Mouse (Mus musculus) gastrocnemius, postnatal 36 days (tissue): ENCODE results near the gene Tbcc. TPM values are rescaled to one million over a fixed set of nuclear protein-coding genes. Genes with fewer than 3 reads are reported as not detected.

Source experiments
- total RNA-seq, 2 experiments: library from RNA; stranded (reverse); gene quantifications; 2 replicates each; pipeline ENCODE4 v1.2.3; 2021

The Tbcc gene
- total RNA-seq, 2 experiments from 2014 or later: 7.4 to 8.5 TPM

Other genes starting within 250 kb of the Tbcc start
- gene Klc4, start 244.7 kb upstream of the Tbcc start, total RNA-seq: 10 to 100 TPM; 11.7 to 11.8 TPM
- 100 to 1,000 TPM in 1 of 2 experiments, 10 to 100 TPM in 1; 99.4 to 102 TPM for gene Mrpl2, start 244.5 kb upstream of the Tbcc start, total RNA-seq
- gene Cul7, start 240.3 kb upstream of the Tbcc start, total RNA-seq: 1 to 10 TPM; 5.8 to 5.9 TPM
- 1 to 10 TPM; 7.5 to 9.9 TPM for gene Rrp36, start 216.3 kb upstream of the Tbcc start, total RNA-seq
- 10 to 100 TPM; 29.8 to 39.0 TPM for gene Mea1, start 211.9 kb upstream of the Tbcc start, total RNA-seq
- 100 to 1,000 TPM; 110 to 123 TPM for gene Klhdc3, start 209.8 kb upstream of the Tbcc start, total RNA-seq
- 10 to 100 TPM; 23.4 to 26.7 TPM for gene Ppp2r5d, start 185.6 kb upstream of the Tbcc start, total RNA-seq
- gene Pex6, start 179.2 kb upstream of the Tbcc start, total RNA-seq: 10 to 100 TPM; 12.7 to 15.2 TPM
- gene Gnmt, start 161.5 kb upstream of the Tbcc start, total RNA-seq: 1 to 10 TPM; 1.1 to 2.1 TPM
- 1 to 10 TPM; 7.6 to 8.9 TPM for gene Cnpy3, start 138.5 kb upstream of the Tbcc start, total RNA-seq
- gene Ptcra, start 127.0 kb upstream of the Tbcc start, total RNA-seq: not detected
- gene 2310039H08Rik, start 118.0 kb upstream of the Tbcc start, total RNA-seq: 10 to 100 TPM; 26.8 to 33.5 TPM
- gene Rpl7l1, start 108.0 kb upstream of the Tbcc start, total RNA-seq: 10 to 100 TPM; 39.3 to 40.7 TPM
- 10 to 100 TPM in 1 of 2 experiments, 1 to 10 TPM in 1; 8.2 to 12.1 TPM for gene Bicral, start 32.2 kb upstream of the Tbcc start, total RNA-seq
- not detected for gene Prph2, start 19.8 kb downstream of the Tbcc start, total RNA-seq
- 10 to 100 TPM; 50.2 to 54.2 TPM for gene Ubr2, start 119.9 kb downstream of the Tbcc start, total RNA-seq